21 mouse cellular contexts compared by ENCODE assay signal in the genomic region with DNA sequence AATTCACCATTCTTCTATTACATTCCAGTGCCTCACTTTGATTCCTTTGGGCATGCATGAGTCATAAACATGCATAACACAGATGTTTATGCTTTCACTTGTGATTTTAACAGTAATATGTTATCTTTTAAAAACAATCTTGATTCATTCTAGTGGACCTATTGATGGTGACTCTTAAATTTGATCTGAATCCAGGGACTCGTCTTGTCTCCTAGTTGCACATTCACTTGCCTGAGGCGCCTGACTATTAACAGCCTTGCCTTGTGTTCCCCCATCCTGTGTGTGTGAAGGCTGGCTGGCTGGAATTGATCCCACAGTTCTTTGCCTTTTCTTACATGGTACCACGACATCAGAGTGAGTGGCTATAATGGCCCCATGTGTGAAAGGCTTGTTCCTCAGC.
DNase-seq lines count a peak whose midpoint lies in the region; TF ChIP-seq lines count a peak whose summit lies in the region.
"Had no signal": no experiment of that assay in that cellular context is flagged by ENCODE, and none has a peak within 500 bp of the region (broad histone marks: within the 10 kb centered on the region; RNA-seq: fewer than 3 reads in every experiment).

No protein-coding gene starts in this region.

- TF ChIP-seq CTCF in kidney, adult 2 months (conservative IDR thresholded peaks at IDR 0.05; ENCODE audit: insufficient read depth, insufficient read length, low read depth, low read length) = no peak

- no peak for TF ChIP-seq POLR2A in kidney, adult 2 months (IDR thresholded peaks at IDR 0.05; ENCODE audit: low read depth, low read length)

- H3K27ac ChIP-seq in kidney, adult 2 months (ENCODE audit: insufficient read depth, low read depth, low read length) = no peak overlapping the region

- H3K4me3 ChIP-seq in kidney, adult 2 months (ENCODE audit: insufficient read depth, low read depth, low read length) = no peak overlapping the region

- H3K36me3 ChIP-seq in kidney, adult 2 months (ENCODE audit: control insufficient read depth, insufficient read depth, low read length) = no peaks in the 10 kb centered on the region
- H3K36me3 ChIP-seq: G1E had no signal

- H3K27me3 ChIP-seq in kidney, adult 2 months (replicated peaks; ENCODE audit: control insufficient read depth, insufficient read depth, low read length) = no peaks in the 10 kb centered on the region
- H3K27me3 ChIP-seq: CH12.LX, Patski had no signal

- no peaks in the 10 kb centered on the region for H3K4me1 ChIP-seq in kidney, adult 2 months (ENCODE audit: control insufficient read depth, insufficient read depth, low read length)

- peak; percentile 2 for DNase-seq in kidney, adult 2 months
- DNase-seq in kidney, postnatal 4 days = no peak
- DNase-seq in 3T3-L1 (ENCODE audit: low read depth, low spot score) (peak; percentile 76), NIH3T3 (ENCODE audit: low read depth) (peak; percentile 80)
- DNase-seq in cerebellum, adult 8-10 months = no peak
- no peak for DNase-seq in thymus, postnatal 4 days
- DNase-seq: adrenal gland, adult 2 months; adrenal gland, adult 8-10 months; adrenal gland, postnatal 10 days; adrenal gland, postnatal 14 days; adrenal gland, postnatal 25 days; adrenal gland, postnatal 36 days; B cell, adult 2 months; cerebellum, adult 11 months; cerebellum, adult 11-12 months; cerebellum, adult 18-20 months; cerebellum, adult 2 months; cerebellum, adult 9-10 months had no signal

- WGBS in kidney, adult 2 months = 69% methylated on average over 3 of the region's 3 CpGs

Comparison
In these comparisons a context has a peak if more than half of its experiments do, and no peak if none do; other contexts are left out.
1. DNase-seq: peak in kidney, adult 2 months (single experiment), 3T3-L1 (single experiment) and NIH3T3 (single experiment); none in kidney, postnatal 4 days (0 of 2), cerebellum, adult 8-10 months (single experiment) and thymus, postnatal 4 days (single experiment).